Mouse (Mus musculus): ENCODE results near the gene Cacna1a. TPM values are rescaled to one million over a fixed set of nuclear protein-coding genes. Genes with fewer than 3 reads are reported as not detected.

Gene Cacna1a
- polyA plus RNA-seq, 1 experiment from 2014 or later: 0.60 TPM

Other genes starting within 250 kb of the Cacna1a start
- 8.2 and 9.6 TPM in 2 replicates for gene Cc2d1a, start 240.5 kb upstream of the Cacna1a start, polyA plus RNA-seq (2016; fragmentation: Nextera tagmentation; extraction: Ambion mirVana)
- gene 4930432K21Rik, start 240.4 kb upstream of the Cacna1a start, polyA plus RNA-seq (2016; fragmentation: Nextera tagmentation; extraction: Ambion mirVana): 0.28 and 0.58 TPM in 2 replicates
- 0.61 and 1.3 TPM in 2 replicates for gene Nanos3, start 203.2 kb upstream of the Cacna1a start, polyA plus RNA-seq (2016; fragmentation: Nextera tagmentation; extraction: Ambion mirVana)
- gene Zswim4, start 151.4 kb upstream of the Cacna1a start, polyA plus RNA-seq (2016; fragmentation: Nextera tagmentation; extraction: Ambion mirVana): 3.6 and 5.0 TPM in 2 replicates
- gene D8Ertd738e, start 138.7 kb upstream of the Cacna1a start, polyA plus RNA-seq (2016; fragmentation: Nextera tagmentation; extraction: Ambion mirVana): 249 and 259 TPM in 2 replicates
- gene Mri1, start 131.1 kb upstream of the Cacna1a start, polyA plus RNA-seq (2016; fragmentation: Nextera tagmentation; extraction: Ambion mirVana): 55.4 and 63.1 TPM in 2 replicates
- 9.5 and 10.4 TPM in 2 replicates for gene Ccdc130, start 118.1 kb upstream of the Cacna1a start, polyA plus RNA-seq (2016; fragmentation: Nextera tagmentation; extraction: Ambion mirVana)

All from liver, embryonic 12.5 days (tissue).